Mouse (Mus musculus): ENCODE data around the gene Ssrp1. TPM values are rescaled to one million over a fixed set of nuclear protein-coding genes. Genes with fewer than 3 reads are reported as not detected.

Ssrp1 gene
- polyA plus RNA-seq, 1 experiment from 2014 or later: 359 TPM

DNA sequence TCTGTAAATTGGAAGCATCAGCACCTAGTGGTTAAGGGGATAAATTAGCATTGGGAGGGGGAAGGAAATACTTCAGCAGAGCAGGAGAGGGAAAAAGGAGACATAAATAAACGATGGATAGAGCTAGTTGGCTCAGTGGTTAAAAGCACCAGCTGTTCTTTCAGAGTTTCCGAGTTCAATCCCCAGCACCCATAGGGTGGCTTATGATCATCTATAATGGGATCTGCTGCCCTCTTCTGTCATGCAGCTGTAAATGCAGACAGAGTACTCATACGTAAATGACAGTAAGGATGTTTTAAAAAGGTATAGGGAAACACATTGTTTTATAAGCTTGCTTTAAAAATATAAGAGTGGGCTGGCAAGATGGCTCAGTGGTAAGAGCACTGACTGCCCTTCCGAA, 29.3 kb upstream of the Ssrp1 start:
- no peaks in the 10 kb centered on the region for H3K9me3 ChIP-seq (ENCODE audit: control insufficient read depth, low read length)
- no peak overlapping the region for H3K4me2 ChIP-seq (ENCODE audit: low read depth)
- DNase-seq (ENCODE audit: low spot score) (no peak), ATAC-seq (ENCODE audit: insufficient read depth, low FRiP score, low TSS enrichment) (no peak)
- H3K9ac ChIP-seq (ENCODE audit: low read length): no peak overlapping the region
- H3K27me3 ChIP-seq (ENCODE audit: control insufficient read depth, insufficient read depth, low read length): no peaks in the 10 kb centered on the region
- no peaks in the 10 kb centered on the region for H3K4me1 ChIP-seq (ENCODE audit: control insufficient read depth, insufficient read depth, low read length)
- 23% methylated on average over 4 of the region's 4 CpGs for WGBS
- no peak overlapping the region for H3K4me3 ChIP-seq (ENCODE audit: low read depth, low read length)
- H3K27ac ChIP-seq (ENCODE audit: low read depth, low read length): no peak overlapping the region
- no peaks in the 10 kb centered on the region for H3K36me3 ChIP-seq (ENCODE audit: control insufficient read depth, insufficient read depth, low read length)

DNA sequence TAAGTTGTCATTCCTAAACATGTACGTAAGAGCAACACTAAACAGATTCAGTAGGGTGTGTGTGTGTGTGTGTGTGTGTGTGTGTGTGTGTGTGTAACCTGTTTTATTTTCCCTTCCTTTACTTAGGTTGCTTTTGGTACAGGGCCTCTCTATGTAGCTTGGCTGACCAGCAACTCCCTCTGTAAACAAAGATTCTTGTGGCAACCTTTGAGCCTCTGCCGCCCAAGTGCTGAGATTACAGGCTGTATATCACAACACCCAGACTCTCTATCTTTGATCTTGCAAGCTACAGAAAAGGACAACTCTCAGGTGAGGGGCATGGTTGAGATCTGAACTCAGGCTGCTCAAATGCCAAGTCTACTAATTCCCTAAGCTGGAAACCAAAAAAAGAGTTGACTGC, 27.8 kb upstream of the Ssrp1 start:
- no peak for ATAC-seq (ENCODE audit: insufficient read depth, low FRiP score, low TSS enrichment)
- no peak overlapping the region for H3K9ac ChIP-seq (ENCODE audit: low read length)
- H3K9me3 ChIP-seq (ENCODE audit: control insufficient read depth, low read length): no peaks in the 10 kb centered on the region
- no peaks in the 10 kb centered on the region for H3K27me3 ChIP-seq (ENCODE audit: control insufficient read depth, insufficient read depth, low read length)
- no peak overlapping the region for H3K4me3 ChIP-seq (ENCODE audit: low read depth, low read length)
- H3K4me1 ChIP-seq (ENCODE audit: control insufficient read depth, insufficient read depth, low read length): no peaks in the 10 kb centered on the region
- WGBS: 67% methylated on average over 2 of the region's 2 CpGs
- H3K4me2 ChIP-seq (ENCODE audit: low read depth): no peak overlapping the region
- DNase-seq (ENCODE audit: low spot score): no peak
- no peak overlapping the region for H3K27ac ChIP-seq (ENCODE audit: low read depth, low read length)
- no peaks in the 10 kb centered on the region for H3K36me3 ChIP-seq (ENCODE audit: control insufficient read depth, insufficient read depth, low read length)

DNA sequence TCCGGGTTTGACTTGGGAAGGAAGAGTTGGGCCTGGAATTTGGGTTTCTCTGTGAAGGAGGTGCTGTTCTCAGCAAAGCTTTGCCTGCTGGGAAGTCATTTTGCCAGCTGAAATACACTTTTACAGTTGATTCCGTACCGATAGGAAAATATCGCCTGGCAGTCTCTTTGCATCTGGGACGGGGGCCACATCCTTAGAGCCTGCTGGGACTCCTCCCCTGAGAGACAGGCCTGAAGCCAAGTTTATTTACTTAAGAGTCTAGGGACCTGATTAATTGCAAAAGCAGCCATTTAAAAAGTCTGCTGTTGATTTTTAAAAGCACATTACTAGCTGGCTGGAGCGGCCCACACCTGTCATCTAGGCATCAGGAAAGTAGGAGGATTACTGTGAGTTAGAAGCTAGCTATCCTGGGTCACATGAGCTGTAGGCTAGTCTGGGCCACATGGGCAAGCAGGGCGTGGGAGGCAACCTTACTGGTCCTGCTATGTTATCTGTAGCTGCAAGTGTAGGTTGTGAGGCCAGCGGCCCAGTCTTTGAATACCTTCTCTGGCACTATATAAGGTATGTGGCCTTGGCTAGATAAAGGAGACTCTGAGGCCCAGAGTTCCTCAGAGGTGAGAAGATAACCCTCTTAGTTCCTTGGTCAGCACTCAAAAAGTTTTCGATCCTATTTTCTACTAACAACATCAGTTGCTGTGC, 25.0 kb upstream of the Ssrp1 start:
- no peak overlapping the region for H3K4me3 ChIP-seq (ENCODE audit: low read depth, low read length)
- DNase-seq (ENCODE audit: low spot score): no peak
- WGBS: 62% methylated on average over 9 of the region's 9 CpGs

DNA sequence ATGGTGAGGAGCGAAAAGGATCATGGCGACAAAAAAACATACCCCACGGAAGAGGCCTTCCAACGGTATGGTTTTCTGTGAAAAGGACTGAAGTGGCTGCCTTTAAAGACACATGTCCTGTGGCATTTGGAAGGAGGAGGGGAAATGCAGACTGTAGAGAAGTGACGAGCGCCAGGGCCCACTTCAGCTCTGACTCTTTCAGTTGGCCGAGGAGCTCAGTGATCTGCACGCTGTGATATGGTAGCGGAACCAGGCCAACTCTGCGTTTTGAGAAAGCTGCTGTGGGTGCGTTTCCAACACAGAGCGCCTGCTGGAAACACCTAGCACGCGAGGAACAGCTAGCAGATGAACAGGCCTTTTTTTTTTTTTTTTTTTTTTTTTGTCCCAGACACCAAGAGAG, 24.4 kb upstream of the Ssrp1 start:
- Histone ChIP-seq H3K4me1 (ENCODE audit: control insufficient read depth, insufficient read depth, low read length) (no peaks in the 10 kb centered on the region), H3K9me3 (ENCODE audit: control insufficient read depth, low read length) (no peaks in the 10 kb centered on the region), H3K27me3 (ENCODE audit: control insufficient read depth, insufficient read depth, low read length) (no peaks in the 10 kb centered on the region), H3K4me3 (ENCODE audit: low read depth, low read length) (no peak overlapping the region), H3K4me2 (ENCODE audit: low read depth) (no peak overlapping the region), H3K36me3 (ENCODE audit: control insufficient read depth, insufficient read depth, low read length) (no peaks in the 10 kb centered on the region), H3K9ac (ENCODE audit: low read length) (no peak overlapping the region), H3K27ac (ENCODE audit: low read depth, low read length) (no peak overlapping the region)
- WGBS: 90% methylated on average over 14 of the region's 14 CpGs
- ATAC-seq (ENCODE audit: insufficient read depth, low FRiP score, low TSS enrichment) (no peak), DNase-seq (ENCODE audit: low spot score) (no peak)

More for the DNA sequence above, 25.0 kb upstream of the Ssrp1 start:
- no peak for ATAC-seq (ENCODE audit: insufficient read depth, low FRiP score, low TSS enrichment)
- Histone ChIP-seq H3K9ac (ENCODE audit: low read length) (no peak overlapping the region), H3K4me1 (ENCODE audit: control insufficient read depth, insufficient read depth, low read length) (no peaks in the 10 kb centered on the region), H3K36me3 (ENCODE audit: control insufficient read depth, insufficient read depth, low read length) (no peaks in the 10 kb centered on the region), H3K4me2 (ENCODE audit: low read depth) (no peak overlapping the region), H3K27ac (ENCODE audit: low read depth, low read length) (no peak overlapping the region), H3K27me3 (ENCODE audit: control insufficient read depth, insufficient read depth, low read length) (no peaks in the 10 kb centered on the region), H3K9me3 (ENCODE audit: control insufficient read depth, low read length) (no peaks in the 10 kb centered on the region)

DNA sequence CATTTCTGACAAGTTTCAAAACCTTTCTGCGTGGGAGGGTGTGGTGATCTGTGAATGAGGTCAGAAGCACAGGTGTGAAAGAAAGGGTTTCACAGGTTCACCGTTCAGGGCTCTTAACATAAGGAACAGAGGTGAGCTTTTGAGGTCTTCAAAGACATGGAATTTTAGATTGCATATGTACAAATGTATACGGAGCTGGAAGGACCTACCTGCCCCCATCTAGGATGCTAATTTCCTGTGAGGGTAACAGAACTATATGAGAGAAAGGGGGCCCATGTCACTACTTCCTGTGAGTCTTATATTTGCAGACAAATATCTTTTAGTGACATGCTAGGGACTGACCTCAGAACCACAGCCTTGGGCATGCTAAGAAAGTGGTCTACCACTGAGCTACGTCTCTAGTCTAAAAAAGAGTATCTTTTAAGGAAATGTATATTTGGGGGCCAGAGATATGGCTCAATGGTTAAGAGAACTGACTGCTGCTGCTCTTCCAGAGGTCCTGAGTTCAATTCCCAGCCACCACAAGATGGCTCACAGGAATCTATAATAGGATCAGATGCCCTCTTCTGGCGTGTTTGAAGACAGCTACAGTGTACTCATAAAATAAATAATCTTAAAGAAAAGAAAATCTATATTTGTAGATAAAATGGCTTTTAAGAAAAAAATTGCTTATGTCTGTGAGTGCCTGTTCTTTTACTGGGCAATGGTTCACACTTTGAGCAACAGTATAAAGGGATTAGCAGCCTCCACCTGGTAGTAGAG, 23.0 kb upstream of the Ssrp1 start:
- no peak for ATAC-seq (ENCODE audit: insufficient read depth, low FRiP score, low TSS enrichment)
- no peak overlapping the region for H3K4me3 ChIP-seq (ENCODE audit: low read depth, low read length)
- no peak overlapping the region for H3K27ac ChIP-seq (ENCODE audit: low read depth, low read length)
- no peak for DNase-seq (ENCODE audit: low spot score)
- no peak overlapping the region for H3K9ac ChIP-seq (ENCODE audit: low read length)
- H3K27me3 ChIP-seq (ENCODE audit: control insufficient read depth, insufficient read depth, low read length): no peaks in the 10 kb centered on the region
- H3K36me3 ChIP-seq (ENCODE audit: control insufficient read depth, insufficient read depth, low read length): no peaks in the 10 kb centered on the region
- no peaks in the 10 kb centered on the region for H3K9me3 ChIP-seq (ENCODE audit: control insufficient read depth, low read length)
- WGBS: 85% methylated on average over 5 of the region's 5 CpGs
- H3K4me2 ChIP-seq (ENCODE audit: low read depth): no peak overlapping the region
- no peaks in the 10 kb centered on the region for H3K4me1 ChIP-seq (ENCODE audit: control insufficient read depth, insufficient read depth, low read length)

DNA sequence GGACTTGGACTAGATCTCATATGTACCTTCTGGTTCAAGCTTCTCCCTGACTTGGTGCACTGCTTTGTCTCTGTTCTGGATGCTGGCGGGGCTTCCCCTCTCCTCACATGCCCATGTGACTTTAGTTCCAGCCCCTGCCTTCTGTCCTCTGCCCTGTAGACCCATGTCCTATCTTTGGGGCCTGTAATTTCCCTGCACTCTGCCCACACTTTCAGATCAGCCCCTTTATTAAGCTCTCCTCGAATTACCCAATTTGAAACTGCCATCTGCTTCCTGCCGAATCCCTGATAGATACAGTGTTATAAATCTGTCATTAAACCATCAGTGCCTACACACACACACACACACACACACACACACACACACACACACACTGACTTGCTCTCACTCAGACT, 22.4 kb upstream of the Ssrp1 start:
- WGBS: 62% methylated on average over 3 of the region's 3 CpGs
- peak; percentile 9; the same call in 1 of the 2 replicates for ATAC-seq (ENCODE audit: insufficient read depth, low FRiP score, low TSS enrichment)
- no peaks in the 10 kb centered on the region for H3K27me3 ChIP-seq (ENCODE audit: control insufficient read depth, insufficient read depth, low read length)
- no peak overlapping the region for H3K27ac ChIP-seq (ENCODE audit: low read depth, low read length)
- no peak for DNase-seq (ENCODE audit: low spot score)
- no peak overlapping the region for H3K4me3 ChIP-seq (ENCODE audit: low read depth, low read length)
- no peak overlapping the region for H3K9ac ChIP-seq (ENCODE audit: low read length)
- no peaks in the 10 kb centered on the region for H3K9me3 ChIP-seq (ENCODE audit: control insufficient read depth, low read length)
- no peaks in the 10 kb centered on the region for H3K36me3 ChIP-seq (ENCODE audit: control insufficient read depth, insufficient read depth, low read length)
- H3K4me1 ChIP-seq (ENCODE audit: control insufficient read depth, insufficient read depth, low read length): no peaks in the 10 kb centered on the region
- H3K4me2 ChIP-seq (ENCODE audit: low read depth): no peak overlapping the region

DNA sequence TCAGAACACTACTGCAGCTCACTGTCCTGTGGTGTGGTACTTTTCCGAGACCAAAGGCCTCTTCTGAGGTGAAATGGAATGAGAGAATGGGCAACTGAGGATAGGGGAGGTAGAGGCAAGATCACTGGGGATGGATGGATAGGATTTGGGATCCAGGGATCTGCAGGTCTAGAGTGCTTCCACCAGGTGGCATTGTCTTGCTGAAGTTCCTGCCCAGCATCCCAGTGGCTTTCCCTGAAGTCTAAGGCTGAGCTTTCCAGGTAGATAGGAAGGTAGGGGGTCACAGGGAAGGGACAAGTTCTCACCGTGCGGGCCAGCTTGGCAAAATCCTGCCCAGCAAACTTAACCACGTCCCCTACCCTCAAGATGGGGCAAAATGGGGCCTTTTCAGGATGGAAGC, 15.0 kb upstream of the Ssrp1 start:
- no peak overlapping the region for H3K4me3 ChIP-seq (ENCODE audit: low read depth, low read length)
- H3K36me3 ChIP-seq (ENCODE audit: control insufficient read depth, insufficient read depth, low read length): no peaks in the 10 kb centered on the region
- DNase-seq (ENCODE audit: low spot score): no peak
- no peaks in the 10 kb centered on the region for H3K27me3 ChIP-seq (ENCODE audit: control insufficient read depth, insufficient read depth, low read length)
- no peaks in the 10 kb centered on the region for H3K4me1 ChIP-seq (ENCODE audit: control insufficient read depth, insufficient read depth, low read length)
- no peak overlapping the region for H3K27ac ChIP-seq (ENCODE audit: low read depth, low read length)
- no peak overlapping the region for H3K9ac ChIP-seq (ENCODE audit: low read length)
- no peak for ATAC-seq (ENCODE audit: insufficient read depth, low FRiP score, low TSS enrichment)
- no peak overlapping the region for H3K4me2 ChIP-seq (ENCODE audit: low read depth)
- H3K9me3 ChIP-seq (ENCODE audit: control insufficient read depth, low read length): no peaks in the 10 kb centered on the region
- 26% methylated on average over 4 of the region's 4 CpGs for WGBS

DNA sequence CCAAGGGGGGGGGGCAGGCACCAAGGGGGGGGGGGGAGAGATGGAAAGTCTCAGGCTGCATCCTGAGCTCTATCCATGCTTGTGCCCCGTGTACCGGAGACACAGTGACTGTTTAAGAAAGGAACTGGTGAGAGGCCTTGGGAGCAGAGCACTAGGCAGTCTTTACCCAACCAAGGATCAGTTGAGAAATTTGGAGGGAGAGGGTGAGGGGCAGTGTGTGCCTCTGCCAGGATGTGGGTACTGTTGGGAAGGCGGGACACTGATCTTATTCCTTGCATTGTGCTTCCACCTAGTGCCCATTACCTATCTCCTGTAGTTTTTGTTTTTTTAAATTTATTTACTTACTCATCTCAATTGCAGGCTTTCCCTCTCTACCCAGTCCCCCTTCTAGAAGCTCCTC, 10.9 kb upstream of the Ssrp1 start:
- no peaks in the 10 kb centered on the region for H3K36me3 ChIP-seq (ENCODE audit: control insufficient read depth, insufficient read depth, low read length)
- no peak overlapping the region for H3K4me2 ChIP-seq (ENCODE audit: low read depth)
- ATAC-seq (ENCODE audit: insufficient read depth, low FRiP score, low TSS enrichment) (no peak), DNase-seq (ENCODE audit: low spot score) (no peak)
- H3K4me3 ChIP-seq (ENCODE audit: low read depth, low read length): no peak overlapping the region
- no peak overlapping the region for H3K27ac ChIP-seq (ENCODE audit: low read depth, low read length)
- no peaks in the 10 kb centered on the region for H3K9me3 ChIP-seq (ENCODE audit: control insufficient read depth, low read length)
- WGBS: 80% methylated on average over 3 of the region's 3 CpGs
- no peaks in the 10 kb centered on the region for H3K27me3 ChIP-seq (ENCODE audit: control insufficient read depth, insufficient read depth, low read length)
- H3K4me1 ChIP-seq (ENCODE audit: control insufficient read depth, insufficient read depth, low read length): no peaks in the 10 kb centered on the region
- no peak overlapping the region for H3K9ac ChIP-seq (ENCODE audit: low read length)

DNA sequence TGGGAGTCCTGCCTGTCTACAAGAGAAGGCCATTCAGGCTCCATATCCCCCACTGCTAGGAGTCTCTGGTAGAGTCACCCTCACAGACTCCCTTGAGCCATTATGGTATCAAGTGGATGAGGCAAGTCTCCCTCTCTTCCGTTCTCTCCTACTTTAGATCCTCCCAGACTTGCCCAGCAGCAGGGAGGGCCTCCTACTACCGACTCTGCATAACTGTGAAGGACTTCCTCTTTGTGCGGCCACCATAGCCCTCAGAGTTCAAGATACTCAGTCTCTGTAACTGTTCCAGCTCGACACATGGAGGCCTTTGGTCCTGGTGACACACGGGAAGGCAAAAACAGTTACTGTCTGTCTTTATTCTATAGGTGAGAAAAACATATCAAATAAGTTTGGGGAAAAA, 9.8 kb upstream of the Ssrp1 start:
- H3K9me3 ChIP-seq (ENCODE audit: control insufficient read depth, low read length): no peaks in the 10 kb centered on the region
- H3K4me2 ChIP-seq (ENCODE audit: low read depth): no peak overlapping the region
- DNase-seq (ENCODE audit: low spot score): no peak
- no peak for ATAC-seq (ENCODE audit: insufficient read depth, low FRiP score, low TSS enrichment)
- H3K9ac ChIP-seq (ENCODE audit: low read length): no peak overlapping the region
- no peaks in the 10 kb centered on the region for H3K36me3 ChIP-seq (ENCODE audit: control insufficient read depth, insufficient read depth, low read length)
- H3K27ac ChIP-seq (ENCODE audit: low read depth, low read length): no peak overlapping the region
- H3K4me3 ChIP-seq (ENCODE audit: low read depth, low read length): no peak overlapping the region
- no peaks in the 10 kb centered on the region for H3K4me1 ChIP-seq (ENCODE audit: control insufficient read depth, insufficient read depth, low read length)
- no peaks in the 10 kb centered on the region for H3K27me3 ChIP-seq (ENCODE audit: control insufficient read depth, insufficient read depth, low read length)
- 79% methylated on average over 5 of the region's 5 CpGs for WGBS

Data from neural tube, embryonic 11.5 days (tissue).